Mouse (Mus musculus) urinary bladder, adult 2 months (tissue): Measurements from ENCODE around the gene Gif. TPM values are rescaled to one million over a fixed set of nuclear protein-coding genes. Genes with fewer than 3 reads are reported as not detected.

ENCODE experiments used
- DNase-seq: peaks from one replicate; pipeline ENCODE4 v3.0.0; 2022; ENCODE audit warnings: low spot score
- polyA plus RNA-seq: library from polyadenylated mRNA; depleted of rRNA; stranded (reverse); fragments of >200 nt; gene quantifications from 2 replicates; pipeline ENCODE4 v1.2.3, GENCODE M21; 2012; rRNA removed

Gene Gif
- polyA plus RNA-seq, 1 experiment, result not detected

DNA sequence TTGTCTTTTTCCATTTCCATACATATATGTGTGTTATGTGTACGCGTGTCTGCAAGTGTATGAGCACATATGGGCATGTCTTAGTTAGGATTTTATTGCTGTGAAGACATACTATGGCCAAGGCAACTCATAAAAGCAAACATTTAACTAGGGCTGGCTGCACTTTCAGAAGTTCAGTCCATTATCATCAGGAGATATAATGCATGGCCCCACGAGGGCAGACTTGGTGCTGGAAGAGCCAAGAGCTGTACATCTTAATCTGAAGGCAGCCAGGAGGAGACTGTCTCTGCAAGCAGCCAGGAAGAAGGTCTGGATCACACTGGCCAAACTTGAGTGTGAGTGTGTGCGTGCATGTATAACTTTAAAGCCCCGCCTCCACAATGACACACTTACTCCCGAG is 47.1 kb downstream of the Gif start:
- DNase-seq, result no peak

DNA sequence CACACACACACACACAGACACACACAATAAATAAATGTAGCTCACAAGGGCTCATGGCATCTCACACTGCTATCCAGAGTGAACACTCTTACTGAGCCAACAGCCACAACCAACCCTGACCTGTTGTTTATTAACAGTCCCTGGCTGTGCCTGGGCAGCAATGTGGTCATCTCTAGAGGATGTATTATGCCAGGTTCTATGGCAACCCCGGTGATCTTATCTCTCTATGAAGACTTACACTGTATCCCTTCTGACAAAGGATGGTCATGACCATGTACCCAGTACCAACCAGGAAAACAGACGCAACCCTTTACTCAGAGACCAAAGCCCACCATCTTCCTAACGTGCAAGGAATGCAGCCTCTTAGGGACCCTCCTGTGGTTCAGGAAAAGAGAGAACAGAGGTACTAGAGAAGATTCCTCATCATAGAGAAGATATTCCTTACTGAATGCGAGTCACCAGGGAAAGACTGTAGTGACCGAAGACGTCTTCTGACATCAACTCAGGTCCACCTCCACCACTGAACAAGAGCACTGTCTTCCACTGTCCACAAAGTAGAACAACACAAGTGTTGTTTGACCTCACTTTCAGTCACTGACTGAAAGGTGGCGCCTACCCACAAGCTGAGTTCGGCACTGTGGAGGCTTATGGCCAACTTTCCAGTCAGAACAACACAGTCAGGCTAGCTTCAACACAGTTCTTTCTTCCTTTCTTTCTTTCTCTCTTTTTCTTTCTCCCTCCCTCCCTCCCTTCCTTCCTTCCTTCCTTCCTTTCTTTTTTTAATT is 53.4 kb downstream of the Gif start:
- DNase-seq, result no peak

DNA sequence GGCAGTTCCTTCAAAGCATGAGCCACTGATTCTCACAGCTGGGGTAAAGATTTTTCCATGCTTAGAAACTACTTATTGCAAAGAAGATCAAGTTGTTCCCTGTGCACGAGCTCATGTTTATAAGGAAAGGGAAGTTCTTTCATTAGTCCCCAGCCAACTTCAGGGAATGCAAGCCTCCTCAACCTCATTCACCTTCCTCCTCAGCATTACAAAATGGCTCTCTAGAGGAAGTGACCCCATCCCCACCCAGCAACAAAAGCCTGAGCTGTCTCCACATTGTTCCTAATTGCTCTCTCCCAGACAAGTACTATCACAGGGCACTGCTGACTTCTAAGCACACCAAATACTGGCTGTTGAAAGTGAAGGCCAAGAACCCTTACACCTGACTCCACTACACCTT is 57.1 kb downstream of the Gif start:
- DNase-seq, result no peak

DNA sequence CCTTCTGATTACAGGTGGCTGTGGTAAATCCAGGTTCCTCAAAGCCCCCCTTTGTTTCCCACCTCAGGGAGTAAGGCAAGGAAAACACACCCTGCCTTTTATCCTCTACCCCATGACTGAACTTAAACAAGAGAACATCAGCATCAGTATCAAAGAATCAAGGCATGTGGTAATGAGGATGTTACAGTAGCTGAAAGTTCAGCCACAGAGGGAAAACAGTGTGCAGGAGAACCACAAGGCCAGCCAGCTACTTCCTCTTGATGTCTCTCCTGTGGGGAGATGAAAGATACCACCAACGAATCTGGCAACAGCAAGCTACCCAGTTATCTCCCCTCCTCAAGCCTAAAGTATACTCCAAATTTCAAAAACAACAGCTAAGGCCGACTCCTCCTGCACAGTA is 59.9 kb downstream of the Gif start:
- DNase-seq, result no peak

DNA sequence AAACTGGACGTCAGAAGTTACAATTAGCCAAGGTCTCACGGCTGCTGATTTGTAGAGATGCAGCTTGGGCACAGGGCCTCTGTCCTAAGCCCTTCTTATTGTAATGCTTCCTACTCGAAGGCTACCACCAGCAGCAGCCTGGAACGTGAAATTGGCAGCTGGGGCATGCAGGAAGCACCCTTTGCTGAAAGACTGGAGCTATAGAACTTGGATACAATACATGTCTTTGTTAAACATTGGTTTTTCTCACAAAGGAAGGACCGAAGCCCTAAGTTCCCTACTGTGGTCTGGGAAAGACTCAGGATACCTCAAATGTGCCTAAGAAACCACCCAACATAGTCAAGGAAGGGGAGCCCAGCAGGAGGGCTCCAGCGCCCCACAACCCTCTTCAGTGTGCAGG is 60.5 kb downstream of the Gif start:
- DNase-seq, result no peak

DNA sequence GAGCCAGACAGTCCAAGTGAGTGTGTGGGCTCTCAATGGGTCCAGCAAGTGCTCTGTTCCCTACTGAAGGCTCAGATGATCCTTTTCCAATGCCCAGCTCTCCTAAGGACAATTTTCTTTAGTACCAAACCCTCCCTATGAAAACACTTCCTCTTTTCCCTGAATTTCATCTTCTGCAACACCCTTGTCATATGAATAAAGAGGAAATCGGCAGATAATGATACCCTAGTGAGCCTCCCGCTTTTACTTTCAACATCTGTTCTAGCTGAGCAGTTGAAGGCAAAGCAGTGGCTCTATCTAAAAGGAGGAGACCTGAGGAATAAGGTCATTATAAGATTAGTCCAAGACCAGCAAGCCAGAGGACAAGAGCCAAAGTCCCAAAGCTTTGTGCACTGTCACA is 61.1 kb downstream of the Gif start:
- no peak for DNase-seq

DNA sequence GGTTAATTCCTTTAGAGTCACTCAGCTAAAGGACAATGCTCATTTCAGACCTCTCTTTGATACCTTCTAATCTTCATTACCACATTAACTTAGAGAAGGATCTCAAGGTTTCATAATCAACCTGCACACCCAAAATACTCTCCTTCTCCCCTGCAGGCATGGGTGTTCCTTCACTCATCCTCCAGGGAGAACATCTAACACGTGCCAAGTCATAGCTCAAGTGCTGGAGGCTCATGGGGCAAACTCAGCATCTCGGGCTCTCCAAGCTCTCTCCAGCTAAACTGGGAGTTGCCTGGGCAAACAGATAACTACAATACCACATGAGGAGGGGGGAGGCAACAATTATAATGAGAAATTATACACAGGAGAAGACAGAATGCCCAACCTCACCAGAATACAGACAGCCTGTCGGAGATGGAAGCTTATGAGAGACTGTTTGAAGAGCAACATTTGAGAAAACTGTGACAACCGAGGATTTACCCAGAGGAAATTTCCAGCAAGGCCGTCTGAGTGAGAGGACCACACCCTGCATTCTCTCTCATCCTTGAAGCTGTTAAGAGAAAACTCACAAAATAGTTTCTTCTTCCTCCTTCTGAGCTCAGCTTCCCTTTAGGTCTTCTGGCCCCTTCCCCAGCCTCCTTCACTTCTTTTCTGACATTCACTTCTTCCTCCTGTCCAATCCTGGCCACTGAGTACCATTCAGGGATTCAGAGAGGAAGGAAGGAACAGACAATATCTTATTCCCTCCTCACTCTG is 62.8 kb downstream of the Gif start:
- no peak for DNase-seq

DNA sequence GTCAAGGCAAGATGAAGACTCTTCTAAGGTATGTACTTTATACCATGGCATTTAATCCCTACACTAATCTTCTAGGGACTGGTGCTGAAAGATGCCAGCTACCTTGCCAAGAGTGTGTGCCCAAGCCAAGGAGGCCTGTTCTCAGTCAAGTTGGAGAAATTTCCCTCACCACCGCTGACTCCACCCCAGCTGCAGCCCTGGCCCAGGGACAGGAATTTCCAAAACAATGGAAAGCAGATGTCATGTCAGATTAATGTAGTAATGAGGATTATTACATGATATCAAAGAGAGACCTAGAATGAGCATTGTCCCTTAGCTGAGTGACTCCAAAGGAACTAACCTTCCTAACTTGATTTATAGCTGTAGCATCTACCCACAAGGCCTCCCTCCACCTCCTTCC is 63.5 kb downstream of the Gif start:
- DNase-seq, result no peak

DNA sequence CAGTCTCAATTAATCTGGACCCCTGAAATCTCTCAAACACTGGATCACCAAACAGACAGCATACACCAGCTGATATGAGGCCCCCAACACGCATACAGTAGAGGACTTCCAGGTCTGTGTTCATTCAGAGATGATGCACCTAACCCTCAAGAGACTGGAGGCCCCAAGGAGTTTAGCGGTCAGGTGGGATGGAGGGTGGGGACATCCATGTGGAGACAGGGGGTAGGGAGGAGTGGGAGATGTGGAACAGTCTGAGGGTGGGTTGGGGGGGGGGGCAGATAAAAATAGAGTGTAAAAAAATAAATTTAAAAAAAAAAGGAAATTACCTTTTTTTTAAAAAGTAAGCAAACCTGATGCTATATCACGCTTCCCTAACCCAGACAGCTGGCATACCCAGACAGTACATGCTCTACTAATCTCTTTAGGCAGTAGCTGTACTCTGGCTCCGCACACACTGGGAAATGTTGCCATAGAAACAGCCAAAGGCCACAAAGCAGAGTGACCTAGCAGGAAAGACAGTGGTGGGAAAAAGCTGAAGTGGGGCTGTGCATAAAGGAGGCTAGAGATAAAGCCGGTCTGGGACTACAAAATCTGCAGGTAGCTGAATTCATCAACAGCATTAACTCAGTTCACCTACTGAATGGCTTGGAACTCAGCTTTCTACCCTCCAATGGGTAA is 64.5 kb downstream of the Gif start:
- no peak for DNase-seq

Other genes starting within 250 kb of the Gif start
- gene Ms4a6b, start 231.0 kb upstream of the Gif start, polyA plus RNA-seq, result 9.2 and 14.0 TPM in 2 replicates
- gene Ms4a4d, start 210.8 kb upstream of the Gif start, polyA plus RNA-seq, result 45.9 and 47.7 TPM in 2 replicates
- gene Ms4a6d, start 142.7 kb upstream of the Gif start, polyA plus RNA-seq, result 5.2 and 6.5 TPM in 2 replicates
- 0.19 and 0.21 TPM in 2 replicates for gene Ms4a2, start 123.8 kb upstream of the Gif start, polyA plus RNA-seq
- not detected in 2 replicates for gene Ms4a3, start 106.7 kb upstream of the Gif start, polyA plus RNA-seq
- gene Oosp2, start 87.0 kb upstream of the Gif start, polyA plus RNA-seq, result not detected in 2 replicates
- gene Oosp1, start 56.4 kb upstream of the Gif start, polyA plus RNA-seq, result not detected in 2 replicates
- gene Oosp3, start 50.5 kb upstream of the Gif start, polyA plus RNA-seq, result not detected in 2 replicates
- 32.9 and 33.0 TPM in 2 replicates for gene Mrpl16, start 22.8 kb downstream of the Gif start, polyA plus RNA-seq
- gene Stx3, start 71.8 kb downstream of the Gif start, polyA plus RNA-seq, result 16.9 and 19.3 TPM in 2 replicates
- gene Olfr1417, start 91.7 kb downstream of the Gif start, polyA plus RNA-seq, result 0.08 TPM in 1 of 2 replicates, not detected in the other
- gene Olfr1418, start 113.5 kb downstream of the Gif start, polyA plus RNA-seq, result not detected in 2 replicates
- gene Olfr1419, start 127.6 kb downstream of the Gif start, polyA plus RNA-seq, result 0.03 TPM in 1 of 2 replicates, not detected in the other
- gene Olfr1420, start 139.0 kb downstream of the Gif start, polyA plus RNA-seq, result not detected in 2 replicates
- 17.4 and 18.4 TPM in 2 replicates for gene Patl1, start 164.8 kb downstream of the Gif start, polyA plus RNA-seq
- gene Osbp, start 218.4 kb downstream of the Gif start, polyA plus RNA-seq, result 33.2 and 35.0 TPM in 2 replicates